Mouse (Mus musculus): ENCODE measurements around the gene Mylk4.

- TF ChIP-seq POLR2A (IDR thresholded peaks at IDR 0.05; ENCODE audit: low read depth, low read length), result no peak
- TF ChIP-seq CHD1 (IDR thresholded peaks at IDR 0.05; ENCODE audit: low read depth, low read length), result no peak
- TF ChIP-seq MEF2A (IDR thresholded peaks at IDR 0.05; ENCODE audit: borderline replicate concordance, low read depth, low read length), result no peak
- TF ChIP-seq MAX (IDR thresholded peaks at IDR 0.05; ENCODE audit: low read length), result no peak
- TF ChIP-seq TCF12 (IDR thresholded peaks at IDR 0.05; ENCODE audit: low read depth, low read length), result no peak
- TF ChIP-seq RAD21 (IDR thresholded peaks at IDR 0.05; ENCODE audit: low read depth, low read length), result peak; percentile 6; the same call in 1 of the 2 replicates
These were observed 13.3 kb upstream of the Mylk4 start for GRCm38 (mm10) chr13:32797085-32797484.
